Mouse (Mus musculus): ENCODE results near the gene Vmn1r183. TPM values are rescaled to one million over a fixed set of nuclear protein-coding genes. Genes with fewer than 3 reads are reported as not detected.

Gene Vmn1r183
- polyA plus RNA-seq, 1 experiment from 2014 or later: not detected

DNA sequence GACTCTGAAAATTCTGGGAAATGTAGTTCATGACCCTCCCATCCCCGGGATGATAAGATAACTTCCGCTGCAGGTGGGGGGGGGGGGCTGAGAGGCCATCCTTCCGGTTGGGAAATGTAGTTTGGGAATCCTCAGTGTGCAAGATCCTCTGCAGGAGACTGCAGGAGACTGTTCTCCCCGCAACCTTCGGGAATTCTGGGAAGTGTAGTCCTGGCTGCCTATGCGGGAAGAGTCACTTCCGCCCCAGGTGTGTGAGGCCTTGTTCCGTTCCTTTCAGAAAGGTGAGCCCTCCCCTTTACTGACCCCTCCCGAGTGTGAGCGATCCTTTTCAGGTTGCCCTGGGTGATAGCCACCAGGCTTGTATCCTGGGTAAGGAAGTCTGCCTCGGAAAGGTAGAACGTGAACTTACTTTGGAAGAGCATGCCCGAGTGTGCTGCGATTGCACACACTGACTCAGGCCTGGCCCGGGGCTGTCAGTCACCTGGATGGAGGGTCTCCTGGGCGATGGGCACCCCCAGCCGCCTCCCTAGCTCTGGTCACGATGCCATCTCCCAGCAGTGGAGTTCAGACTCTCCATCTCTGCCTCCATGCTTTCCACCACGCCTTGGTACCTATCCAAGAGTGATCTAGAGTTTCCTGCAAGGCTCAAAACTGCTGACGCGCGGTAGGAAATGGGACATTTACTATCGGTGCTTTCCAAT lies 59.3 kb downstream of the Vmn1r183 start, which contains the start of gene Zfp112:
Gene Zfp112 (plus strand): TSS at position 159 of the 701 bp plus-strand sequence.
- no peaks in the 10 kb centered on the region for H3K27me3 ChIP-seq (replicated peaks)
- H3K4me2 ChIP-seq: peak within 1 kb of the TSS; percentile 72
- H3K4me1 ChIP-seq: peaks cover 5% of the 10 kb centered on the region; the same call in 1 of the 2 replicates
- H3K36me3 ChIP-seq: peaks cover 17% of the 10 kb centered on the region
- H3K9ac ChIP-seq: peak within 1 kb of the TSS; percentile 38
- H3K27ac ChIP-seq: peak within 1 kb of the TSS; percentile 83
- peak; percentile 95 for ATAC-seq (ENCODE audit: insufficient read depth, low FRiP score, low read depth)
- peak within 1 kb of the TSS; percentile 65 for H3K4me3 ChIP-seq (replicated peaks)
- WGBS: under 1% methylated on average over 23 of the region's 23 CpGs
- H3K9me3 ChIP-seq: peaks cover 7% of the 10 kb centered on the region; the same call in 1 of the 2 replicates

DNA sequence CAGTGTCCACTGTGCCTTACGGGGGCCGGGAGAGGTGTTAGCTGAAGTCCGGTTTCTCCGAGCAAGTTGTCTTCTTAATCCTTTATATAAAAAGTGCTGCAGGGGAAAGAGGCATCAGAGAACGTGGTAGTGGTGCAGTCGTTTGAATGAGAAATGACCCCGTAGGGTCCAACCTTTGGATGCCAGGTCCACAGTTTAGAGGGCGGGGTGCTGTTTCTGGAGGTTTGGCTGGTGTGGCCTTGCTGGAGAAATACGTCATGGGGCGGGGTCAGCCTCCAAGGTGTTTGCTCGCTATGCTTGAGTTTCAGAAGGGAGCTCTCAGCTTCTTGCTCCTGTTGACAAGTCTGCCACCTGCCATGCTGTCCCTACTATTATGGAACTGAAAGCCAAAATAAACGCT lies 59.9 kb downstream of the Vmn1r183 start:
- H3K4me3 ChIP-seq (replicated peaks): peak overlapping the region; percentile 65
- peaks cover 5% of the 10 kb centered on the region; the same call in 1 of the 2 replicates for H3K4me1 ChIP-seq
- peak overlapping the region; percentile 72 for H3K4me2 ChIP-seq
- peak; percentile 69 for ATAC-seq (ENCODE audit: insufficient read depth, low FRiP score, low read depth)
- H3K9ac ChIP-seq: peak overlapping the region; percentile 38
- H3K27me3 ChIP-seq (replicated peaks): no peaks in the 10 kb centered on the region
- peak overlapping the region; percentile 80 for H3K27ac ChIP-seq
- H3K36me3 ChIP-seq: peaks cover 11% of the 10 kb centered on the region
- peaks cover 2% of the 10 kb centered on the region; the same call in 1 of the 2 replicates for H3K9me3 ChIP-seq
- WGBS: 14% methylated on average over 12 of the region's 12 CpGs

Other genes with a start within 250 kb of the Vmn1r183 start
- not detected in 2 replicates for gene Vmn1r175, start 242.6 kb upstream of the Vmn1r183 start, polyA plus RNA-seq (2015; fragmentation: Nextera tagmentation; extraction: Ambion mirVana)
- not detected in 2 replicates for gene Vmn1r176, start 215.9 kb upstream of the Vmn1r183 start, polyA plus RNA-seq (2015; fragmentation: Nextera tagmentation; extraction: Ambion mirVana)
- gene Vmn1r177, start 186.8 kb upstream of the Vmn1r183 start, polyA plus RNA-seq (2015; fragmentation: Nextera tagmentation; extraction: Ambion mirVana): not detected in 2 replicates
- not detected in 2 replicates for gene Vmn1r178, start 161.2 kb upstream of the Vmn1r183 start, polyA plus RNA-seq (2015; fragmentation: Nextera tagmentation; extraction: Ambion mirVana)
- gene Vmn1r179, start 126.3 kb upstream of the Vmn1r183 start, polyA plus RNA-seq (2015; fragmentation: Nextera tagmentation; extraction: Ambion mirVana): not detected in 2 replicates
- not detected in 2 replicates for gene Vmn1r180, start 102.6 kb upstream of the Vmn1r183 start, polyA plus RNA-seq (2015; fragmentation: Nextera tagmentation; extraction: Ambion mirVana)
- not detected in 2 replicates for gene Vmn1r181, start 78.6 kb upstream of the Vmn1r183 start, polyA plus RNA-seq (2015; fragmentation: Nextera tagmentation; extraction: Ambion mirVana)
- not detected in 2 replicates for gene V1rd19, start 51.6 kb upstream of the Vmn1r183 start, polyA plus RNA-seq (2015; fragmentation: Nextera tagmentation; extraction: Ambion mirVana)
- 16.7 and 17.3 TPM in 2 replicates for gene Zfp180, start 28.7 kb downstream of the Vmn1r183 start, polyA plus RNA-seq (2015; fragmentation: Nextera tagmentation; extraction: Ambion mirVana)
- gene Zfp112, start 59.1 kb downstream of the Vmn1r183 start, polyA plus RNA-seq (2015; fragmentation: Nextera tagmentation; extraction: Ambion mirVana): 6.8 and 7.4 TPM in 2 replicates
- 13.5 and 14.0 TPM in 2 replicates for gene Zfp235, start 80.9 kb downstream of the Vmn1r183 start, polyA plus RNA-seq (2015; fragmentation: Nextera tagmentation; extraction: Ambion mirVana)
- 5.5 and 6.3 TPM in 2 replicates for gene Zfp114, start 121.8 kb downstream of the Vmn1r183 start, polyA plus RNA-seq (2015; fragmentation: Nextera tagmentation; extraction: Ambion mirVana)
- gene Zfp111, start 158.2 kb downstream of the Vmn1r183 start, polyA plus RNA-seq (2015; fragmentation: Nextera tagmentation; extraction: Ambion mirVana): 8.5 and 9.2 TPM in 2 replicates
- 5.1 and 5.6 TPM in 2 replicates for gene Zfp109, start 184.3 kb downstream of the Vmn1r183 start, polyA plus RNA-seq (2015; fragmentation: Nextera tagmentation; extraction: Ambion mirVana)
- 3.5 and 4.3 TPM in 2 replicates for gene Zfp108, start 201.5 kb downstream of the Vmn1r183 start, polyA plus RNA-seq (2015; fragmentation: Nextera tagmentation; extraction: Ambion mirVana)
- gene Zfp93, start 217.2 kb downstream of the Vmn1r183 start, polyA plus RNA-seq (2015; fragmentation: Nextera tagmentation; extraction: Ambion mirVana): 7.2 and 7.4 TPM in 2 replicates
- gene Zfp61, start 248.0 kb downstream of the Vmn1r183 start, polyA plus RNA-seq (2015; fragmentation: Nextera tagmentation; extraction: Ambion mirVana): 29.6 and 31.3 TPM in 2 replicates

Data from stomach, embryonic 15.5 days (tissue).